ENCODE assay signal across 9 mouse cellular contexts in genomic region chr1:90204821-90205220, GRCm38 (mm10). TPM values are rescaled to one million over a fixed set of nuclear protein-coding genes. Genes with fewer than 3 reads are reported as not detected.
A peak's percentile ranks its signal among the peaks of the same experiment; 100 is the strongest.
DNase-seq lines count a peak whose midpoint lies in the region; ATAC-seq and TF ChIP-seq lines count a peak whose summit lies in the region.
"Had no signal": no experiment of that assay in that cellular context is flagged by ENCODE, and none has a peak within 500 bp of the region (broad histone marks: within the 10 kb centered on the region; RNA-seq: fewer than 3 reads in every experiment).

No protein-coding gene starts in this region.

- DNase-seq in lung, adult 2 months: no peak
- DNase-seq in lung, postnatal 14 days: no peak
- DNase-seq in forebrain, embryonic 11.5 days (ENCODE audit: low spot score): no peak
- DNase-seq in limb, embryonic 10.5 days (ENCODE audit: low spot score): no peak
- no peak for DNase-seq in adrenal gland, adult 2 months
- DNase-seq in cerebellum, postnatal 10 days: no peak
- DNase-seq in left cerebral cortex, adult 18-20 months (ENCODE audit: low spot score in 2 of 2): no peak

- peak overlapping the region; percentile 44 for H3K4me3 ChIP-seq in lung, adult 2 months (replicated peaks; ENCODE audit: extremely low read depth, low read depth, low read length)
- peak overlapping the region; percentile 64 for H3K4me3 ChIP-seq in forebrain, embryonic 11.5 days (ENCODE audit: low read depth, low read length)
- H3K4me3 ChIP-seq in limb, embryonic 10.5 days: peak overlapping the region; percentile 59
- H3K4me3 ChIP-seq in olfactory bulb, adult 2 months (ENCODE audit: insufficient read depth, low read depth, low read length): peak overlapping the region; percentile 39

- H3K36me3 ChIP-seq in forebrain, embryonic 11.5 days (ENCODE audit: control insufficient read depth, insufficient read depth, low read length): no peaks in the 10 kb centered on the region
- H3K36me3 ChIP-seq in limb, embryonic 10.5 days: no peaks in the 10 kb centered on the region; the same call in 1 of the 2 replicates

- no peaks in the 10 kb centered on the region for H3K9me3 ChIP-seq in forebrain, embryonic 11.5 days (ENCODE audit: control insufficient read depth, low read length)
- no peaks in the 10 kb centered on the region for H3K9me3 ChIP-seq in limb, embryonic 10.5 days (replicated peaks)

- WGBS in lung, adult 2 months: 35% methylated on average over 1 of the region's 1 CpGs
- WGBS in forebrain, embryonic 11.5 days: 15% methylated on average over 1 of the region's 1 CpGs
- WGBS in limb, embryonic 10.5 days: 61% methylated on average over 1 of the region's 1 CpGs
- WGBS in olfactory bulb, adult 2 months: 25% methylated on average over 1 of the region's 1 CpGs

- H3K4me1 ChIP-seq in lung, adult 2 months (ENCODE audit: control insufficient read depth, insufficient read depth, low read length): peaks cover 5% of the 10 kb centered on the region; the same call in 1 of the 2 replicates
- peaks cover 40% of the 10 kb centered on the region for H3K4me1 ChIP-seq in forebrain, embryonic 11.5 days (replicated peaks; ENCODE audit: control insufficient read depth, insufficient read depth, low read length)
- H3K4me1 ChIP-seq in limb, embryonic 10.5 days: peaks cover 70% of the 10 kb centered on the region
- peaks cover 23% of the 10 kb centered on the region for H3K4me1 ChIP-seq in olfactory bulb, adult 2 months (ENCODE audit: control insufficient read depth, insufficient read depth, low read length)

- no peak for TF ChIP-seq POLR2A in lung, adult 2 months (IDR thresholded peaks at IDR 0.05; ENCODE audit: borderline replicate concordance, extremely low read depth, low read depth, low read length)
- no peak for TF ChIP-seq POLR2A in olfactory bulb, adult 2 months (IDR thresholded peaks at IDR 0.05; ENCODE audit: insufficient read depth, low read depth, low read length)

- peaks cover 3% of the 10 kb centered on the region; the same call in 1 of the 2 replicates for H3K27me3 ChIP-seq in forebrain, embryonic 11.5 days (ENCODE audit: control insufficient read depth, insufficient read depth, low read length)
- peaks cover 51% of the 10 kb centered on the region for H3K27me3 ChIP-seq in limb, embryonic 10.5 days (ENCODE audit: low read depth, poor library complexity, severe bottlenecking)

- H3K9ac ChIP-seq in forebrain, embryonic 11.5 days (ENCODE audit: low read length): peak overlapping the region; percentile 81

- no peak for TF ChIP-seq CTCF in lung, adult 2 months (IDR thresholded peaks at IDR 0.05; ENCODE audit: insufficient read depth, low read length)
- TF ChIP-seq CTCF in olfactory bulb, adult 2 months (IDR thresholded peaks at IDR 0.05; ENCODE audit: insufficient read depth, low read depth, low read length): no peak

- no peak for ATAC-seq in forebrain, embryonic 11.5 days (replicated peaks; ENCODE audit: low FRiP score)

- H3K4me2 ChIP-seq in forebrain, embryonic 11.5 days (ENCODE audit: low read depth, low read length, severe bottlenecking): peak overlapping the region; percentile 64

- H3K27ac ChIP-seq in forebrain, embryonic 11.5 days (ENCODE audit: low read depth, low read length): peak overlapping the region; percentile 86
- H3K27ac ChIP-seq in limb, embryonic 10.5 days: peak overlapping the region; percentile 85
- 0 out of 2 replicates have a peak overlapping the region, but pooled peaks have one; percentile 12 for H3K27ac ChIP-seq in olfactory bulb, adult 2 months (ENCODE audit: insufficient read depth, low read depth, low read length)

RNA-seq across cellular contexts. Expression of gene Ackr3, which starts 1.0 kb away (rescaled TPM):
- 89.3 and 96.4 TPM in 2 replicates for polyA plus RNA-seq in lung, adult 2 months (2012; rRNA removed)
- polyA plus RNA-seq in forebrain, embryonic 11.5 days (2014; fragmentation: Nextera tagmentation; extraction: Ambion mirVana): 31.2 and 31.9 TPM in 2 replicates
- 12.9 and 16.5 TPM in 2 replicates for polyA plus RNA-seq in limb, embryonic 10.5 days (2016; fragmentation: Nextera tagmentation; extraction: Ambion mirVana)
- not detected in 2 replicates for polyA plus RNA-seq in olfactory bulb, adult 2 months (2012; ENCODE audit: insufficient read depth, insufficient read length, low replicate concordance, missing spikeins)
- 100 to 1,000 TPM in 1 of 2 experiments, 10 to 100 TPM in 1; 90.5 to 175 TPM for total RNA-seq in adrenal gland, adult 2 months (2021)
- polyA plus RNA-seq in adrenal gland, adult 2 months (2012; rRNA removed): 246 and 317 TPM in 2 replicates
- total RNA-seq in left cerebral cortex, adult 18-20 months (2021): 1 to 10 TPM; 7.2 to 7.8 TPM

RNA-seq across cellular contexts. Expression of gene Iqca, which starts 51.6 kb away (rescaled TPM):
- 3.6 and 4.1 TPM in 2 replicates for polyA plus RNA-seq in lung, adult 2 months (2012; rRNA removed)
- 0.29 and 0.36 TPM in 2 replicates for polyA plus RNA-seq in forebrain, embryonic 11.5 days (2014; fragmentation: Nextera tagmentation; extraction: Ambion mirVana)
- polyA plus RNA-seq in limb, embryonic 10.5 days (2016; fragmentation: Nextera tagmentation; extraction: Ambion mirVana): not detected in 2 replicates
- polyA plus RNA-seq in olfactory bulb, adult 2 months (2012; ENCODE audit: insufficient read depth, insufficient read length, low replicate concordance, missing spikeins): not detected in 2 replicates
- total RNA-seq in adrenal gland, adult 2 months (2021): not detected
- not detected in 2 replicates for polyA plus RNA-seq in adrenal gland, adult 2 months (2012; rRNA removed)
- under 1 TPM; 0.52 to 0.65 TPM for total RNA-seq in left cerebral cortex, adult 18-20 months (2021)
- total RNA-seq: gastrocnemius, postnatal 4 days had no signal

Comparison
In these comparisons a context has a peak if more than half of its experiments do, and no peak if none do; other contexts are left out.
1. H3K27ac ChIP-seq: peak in every context shown above with its lines; median percentile 86 in forebrain, embryonic 11.5 days; 85 in limb, embryonic 10.5 days; 12 in olfactory bulb, adult 2 months.
2. RNA of gene Ackr3, which starts 1.0 kb away (polyA plus RNA-seq): 246 to 317 TPM in adrenal gland, adult 2 months, 89.3 to 96.4 TPM in lung, adult 2 months, 31.2 to 31.9 TPM in forebrain, embryonic 11.5 days and 12.9 to 16.5 TPM in limb, embryonic 10.5 days; not detected in olfactory bulb, adult 2 months; every median in the first group is over 10 times any median in the second.
3. Peak in every context shown above with its lines, with median percentiles within 50 percentile points of each other: H3K4me3 ChIP-seq.